Mouse (Mus musculus) neural tube, embryonic 14.5 days (tissue): ENCODE data around the gene Arhgef39. TPM values are rescaled to one million over a fixed set of nuclear protein-coding genes. Genes with fewer than 3 reads are reported as not detected.

Experiments
- ATAC-seq: fragments of 200-750 bp; cut with Nextera tagmentation; 2 replicates; pipeline ENCODE4 v1.8.0; 2017; ENCODE audit warnings: low read depth, mild to moderate bottlenecking, moderate TSS enrichment, moderate library complexity
- H3K27ac ChIP-seq: fragments of 300-500 bp; sonication (generic); 2 replicates; pipeline ENCODE4 v1.5.1; 2014; ENCODE audit warnings: low read depth, mild to moderate bottlenecking, control low read depth, low read length, moderate library complexity, mixed read lengths
- H3K27me3 ChIP-seq: fragments of 300-500 bp; sonication (generic); 2 replicates; pipeline ENCODE4 v1.6.1; 2014; ENCODE audit warnings: low read length; ENCODE audit not compliant: control insufficient read depth, insufficient read depth
- H3K36me3 ChIP-seq: fragments of 300-500 bp; sonication (generic); 2 replicates; pipeline ENCODE4 v1.6.1; 2014; ENCODE audit warnings: low read length, mixed read lengths; ENCODE audit not compliant: control insufficient read depth, insufficient read depth
- H3K4me1 ChIP-seq: fragments of 300-500 bp; sonication (generic); 2 replicates; pipeline ENCODE4 v1.6.1; 2014; ENCODE audit warnings: low read length; ENCODE audit not compliant: control insufficient read depth, insufficient read depth
- H3K4me2 ChIP-seq: fragments of 300-500 bp; sonication (generic); 2 replicates; pipeline ENCODE4 v1.6.1; 2014; ENCODE audit warnings: mild to moderate bottlenecking, low read depth, low read length, control low read depth
- H3K4me3 ChIP-seq: fragments of 300-500 bp; sonication (generic); 2 replicates; pipeline ENCODE4 v1.5.1; 2014; ENCODE audit warnings: low read depth, low read length, control low read depth, mixed read lengths
- H3K9ac ChIP-seq: fragments of 300-500 bp; sonication (generic); replicated peaks from 2 replicates; pipeline ENCODE4 v1.6.1; 2014; ENCODE audit warnings: low read depth, mild to moderate bottlenecking, control low read depth, low read length, mixed read lengths
- H3K9me3 ChIP-seq: fragments of 300-500 bp; sonication (generic); 2 replicates; pipeline ENCODE4 v1.6.1; 2016; ENCODE audit warnings: low read length; ENCODE audit not compliant: control insufficient read depth
- WGBS: fragments of 180-500 bp; shearing (Covaris S2); extraction: QIAGEN DNeasy Blood & Tissue Kit; methylation state at CpG from one replicate; pipeline ENCODE4 v1.1.7; 2014; 5-methylcytosine and 5-hydroxymethylcytosine counted together
- polyA plus RNA-seq: library from polyadenylated mRNA; unstranded; fragments of >200 nt; fragmentation: Nextera tagmentation; extraction: Ambion mirVana; gene quantifications from 2 replicates; pipeline ENCODE4 v1.2.1, GENCODE M21; 2014

Gene Arhgef39
- polyA plus RNA-seq, 1 experiment from 2014 or later = 3.6 TPM

DNA sequence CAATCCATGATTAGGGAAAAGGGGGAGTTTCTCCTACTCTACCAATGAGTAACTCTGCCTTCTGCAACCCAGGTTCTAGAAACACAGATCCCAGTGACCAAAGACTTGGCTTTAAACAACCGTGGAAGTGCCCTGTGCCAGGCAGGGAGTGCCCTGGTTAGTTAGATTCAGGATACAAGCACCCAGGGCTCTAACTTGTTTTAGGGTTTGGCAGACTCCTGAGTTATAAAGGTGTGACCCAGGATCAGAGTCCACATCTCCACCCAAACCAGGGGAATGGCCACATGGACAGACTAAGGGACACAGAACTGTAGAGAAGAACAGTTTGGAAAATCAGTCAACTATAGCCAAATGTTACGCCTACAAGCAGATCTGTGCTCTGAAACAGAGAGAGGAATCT is 3.5 kb upstream of the Arhgef39 start:
- Histone ChIP-seq H3K4me2 (no peak overlapping the region), H3K9ac (no peak overlapping the region), H3K4me3 (no peak overlapping the region), H3K27ac (no peak overlapping the region), H3K9me3 (no peaks in the 10 kb centered on the region), H3K4me1 (no peaks in the 10 kb centered on the region), H3K36me3 (no peaks in the 10 kb centered on the region), H3K27me3 (no peaks in the 10 kb centered on the region; the same call in 1 of the 2 replicates)
- ATAC-seq = no peak
- 67% methylated on average over 2 of the region's 2 CpGs for WGBS

DNA sequence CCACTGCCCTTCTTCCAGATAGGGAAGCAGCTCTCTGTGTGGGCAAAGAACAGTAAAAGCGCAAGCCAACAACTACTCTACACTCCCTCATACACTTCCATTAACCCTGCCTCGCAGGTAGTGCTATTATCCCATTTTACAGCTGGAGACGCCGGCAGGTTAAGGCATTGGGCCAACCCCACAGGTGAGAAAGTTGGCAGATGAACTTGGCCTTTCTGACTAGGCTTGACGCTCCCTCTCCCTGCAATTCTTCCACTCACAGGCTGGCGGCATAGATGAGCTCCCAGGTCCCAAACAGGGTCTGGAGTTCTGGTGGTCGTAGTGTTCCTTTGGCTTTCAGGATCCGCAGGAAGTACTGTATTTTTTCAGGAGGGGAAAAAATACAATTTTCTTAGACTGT is 512 bp downstream of the Arhgef39 start:
- ATAC-seq = peak; percentile 13; the same call in 1 of the 2 replicates
- Histone ChIP-seq H3K9ac (no peak overlapping the region), H3K27ac (no peak overlapping the region), H3K9me3 (no peaks in the 10 kb centered on the region), H3K27me3 (no peaks in the 10 kb centered on the region), H3K36me3 (no peaks in the 10 kb centered on the region), H3K4me1 (peaks cover 10% of the 10 kb centered on the region), H3K4me3 (peak overlapping the region; percentile 37), H3K4me2 (peak overlapping the region; percentile 81)
- WGBS = 14% methylated on average over 8 of the region's 8 CpGs

DNA sequence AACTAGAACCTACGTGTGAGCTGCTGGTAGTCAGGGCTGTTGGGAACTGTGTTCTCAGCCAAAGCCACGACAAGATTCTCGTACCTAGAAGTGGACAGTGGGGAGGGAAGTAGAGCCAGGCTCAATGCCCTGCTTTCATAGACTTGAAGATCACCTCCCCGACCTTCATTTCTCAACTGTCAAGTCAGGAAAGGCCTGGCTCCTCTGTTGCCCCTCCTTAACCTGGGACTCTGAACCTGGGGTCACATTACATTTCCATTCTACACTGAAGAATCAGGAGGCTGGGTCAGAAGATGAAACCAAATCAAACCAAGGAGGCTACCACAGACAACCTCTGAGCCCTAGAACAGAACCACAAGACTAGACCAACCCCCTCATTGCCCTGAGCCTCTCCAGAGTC is 1.5 kb downstream of the Arhgef39 start:
- H3K9ac ChIP-seq = no peak overlapping the region
- H3K27me3 ChIP-seq = no peaks in the 10 kb centered on the region
- no peaks in the 10 kb centered on the region for H3K36me3 ChIP-seq
- no peaks in the 10 kb centered on the region for H3K9me3 ChIP-seq
- H3K4me1 ChIP-seq = peaks cover 10% of the 10 kb centered on the region
- WGBS = 89% methylated on average over 4 of the region's 4 CpGs
- no peak for ATAC-seq
- H3K4me3 ChIP-seq = no peak overlapping the region
- H3K27ac ChIP-seq = no peak overlapping the region
- H3K4me2 ChIP-seq = no peak overlapping the region

DNA sequence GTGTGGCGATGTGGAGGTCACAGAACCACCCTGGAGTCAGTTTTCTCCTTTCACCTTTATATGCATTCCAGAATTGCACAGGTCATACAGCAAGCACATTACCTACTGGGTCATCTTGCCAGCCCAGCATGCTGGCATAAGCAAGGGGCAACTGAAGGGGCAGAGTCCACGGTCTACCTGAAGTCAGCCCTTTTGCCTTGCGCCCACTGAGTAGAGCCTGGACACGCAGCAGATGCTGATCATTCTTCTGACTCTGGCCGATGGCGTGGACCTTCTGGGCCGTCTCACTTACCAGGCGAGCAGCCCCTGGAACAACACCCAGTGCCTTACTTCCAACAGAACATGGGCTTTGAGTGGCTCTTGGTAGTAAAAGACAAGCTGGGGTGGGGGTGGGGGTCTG is 2.1 kb downstream of the Arhgef39 start:
- H3K9ac ChIP-seq = no peak overlapping the region
- H3K9me3 ChIP-seq = no peaks in the 10 kb centered on the region
- no peak overlapping the region for H3K4me3 ChIP-seq
- ATAC-seq = no peak
- H3K27me3 ChIP-seq = no peaks in the 10 kb centered on the region
- peaks cover 10% of the 10 kb centered on the region for H3K4me1 ChIP-seq
- no peak overlapping the region for H3K4me2 ChIP-seq
- 95% methylated on average over 8 of the region's 8 CpGs for WGBS
- H3K36me3 ChIP-seq = no peaks in the 10 kb centered on the region
- H3K27ac ChIP-seq = no peak overlapping the region

DNA sequence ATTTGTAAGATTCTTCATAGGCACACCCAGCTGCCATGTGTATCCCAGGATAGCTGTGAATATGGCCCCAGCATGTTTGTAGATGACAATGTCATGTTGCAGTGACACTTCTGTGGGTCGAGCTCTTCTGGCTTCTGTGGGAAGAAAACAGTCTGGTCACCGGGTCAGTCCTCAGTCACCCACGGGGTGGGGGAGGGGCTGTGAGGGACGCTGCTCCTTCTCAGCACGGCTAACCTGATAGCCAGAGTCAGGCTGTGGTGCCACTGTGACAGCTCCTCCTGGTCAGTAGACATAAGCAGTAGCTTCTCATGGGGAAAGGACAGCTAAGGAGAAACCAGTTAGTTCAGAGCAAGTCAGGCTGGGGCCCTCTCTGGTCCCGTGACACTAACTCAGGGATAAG is 2.9 kb downstream of the Arhgef39 start:
- no peak overlapping the region for H3K9ac ChIP-seq

DNA sequence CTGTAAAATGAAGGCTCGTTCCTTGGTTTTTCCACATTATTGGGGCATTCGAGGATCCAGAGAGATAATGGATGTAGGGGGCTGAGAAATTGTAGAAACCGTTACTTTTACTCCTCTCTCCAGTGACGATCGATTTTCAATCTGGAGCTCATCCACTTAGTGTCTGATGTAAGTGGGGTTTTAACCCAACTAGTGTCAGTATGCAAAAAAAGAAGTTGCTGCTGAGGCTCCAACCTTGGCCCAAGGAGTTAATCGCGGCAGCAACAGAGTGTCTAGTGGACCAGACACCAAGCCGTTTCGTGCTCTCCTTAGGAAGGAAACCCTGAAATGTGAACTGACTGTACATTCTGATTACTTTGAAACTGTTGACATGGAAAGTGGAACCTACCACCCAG is 5.7 kb downstream of the Arhgef39 start:
- Histone ChIP-seq H3K9me3 (no peaks in the 10 kb centered on the region), H3K4me2 (peak overlapping the region; percentile 51), H3K27ac (peak overlapping the region; percentile 86), H3K27me3 (no peaks in the 10 kb centered on the region), H3K9ac (peak overlapping the region; percentile 86; the same call in 1 of the 2 replicates), H3K36me3 (no peaks in the 10 kb centered on the region), H3K4me1 (peaks cover 10% of the 10 kb centered on the region), H3K4me3 (peak overlapping the region; percentile 71)
- ATAC-seq = no peak
- WGBS = 2% methylated on average over 9 of the region's 9 CpGs

More for the DNA sequence above, 2.9 kb downstream of the Arhgef39 start:
- WGBS = 66% methylated on average over 6 of the region's 6 CpGs
- Histone ChIP-seq H3K27me3 (no peaks in the 10 kb centered on the region), H3K4me3 (no peak overlapping the region), H3K27ac (no peak overlapping the region), H3K4me1 (peaks cover 10% of the 10 kb centered on the region), H3K4me2 (no peak overlapping the region), H3K9me3 (no peaks in the 10 kb centered on the region), H3K36me3 (no peaks in the 10 kb centered on the region)
- no peak for ATAC-seq

DNA sequence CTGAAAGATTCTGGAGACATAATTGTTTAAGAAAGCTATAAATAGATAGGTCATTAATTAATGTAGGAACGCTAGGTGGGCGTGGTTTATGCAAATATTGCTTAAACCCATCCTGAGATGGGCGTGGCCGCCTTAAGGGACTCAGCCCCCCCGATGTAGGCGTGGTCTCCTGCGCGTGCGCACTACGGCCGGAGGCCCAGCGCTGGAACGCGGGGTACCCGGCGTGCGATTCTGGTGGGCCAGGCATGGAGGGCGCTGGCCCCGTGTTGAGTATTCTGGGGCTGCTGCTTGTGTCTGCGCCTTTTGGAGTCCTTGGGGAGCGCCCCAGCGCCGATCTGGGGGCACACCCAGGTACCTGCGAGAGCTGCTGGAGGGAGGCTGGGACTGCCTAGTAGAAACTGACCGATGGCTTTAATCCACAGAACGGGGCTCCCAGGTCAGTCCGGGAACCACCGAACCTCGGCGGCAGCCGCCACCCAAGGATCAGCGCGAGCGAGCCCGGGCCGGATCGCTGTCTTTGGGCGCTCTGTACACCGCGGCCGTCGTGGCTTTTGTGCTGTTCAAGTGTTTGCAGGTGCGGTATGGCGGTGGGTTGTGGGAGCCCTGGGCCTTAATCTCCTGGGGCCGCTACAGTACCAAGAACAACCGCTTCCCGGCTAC is 6.2 kb downstream of the Arhgef39 start:
- no peaks in the 10 kb centered on the region for H3K27me3 ChIP-seq
- peak overlapping the region; percentile 86 for H3K27ac ChIP-seq
- peak overlapping the region; percentile 51 for H3K4me2 ChIP-seq
- H3K4me3 ChIP-seq = peak overlapping the region; percentile 71
- peaks cover 10% of the 10 kb centered on the region for H3K4me1 ChIP-seq
- WGBS = under 1% methylated on average over 47 of the region's 47 CpGs
- peak overlapping the region; percentile 86 for H3K9ac ChIP-seq
- peak; percentile 92 for ATAC-seq
- H3K9me3 ChIP-seq = no peaks in the 10 kb centered on the region
- H3K36me3 ChIP-seq = no peaks in the 10 kb centered on the region

DNA sequence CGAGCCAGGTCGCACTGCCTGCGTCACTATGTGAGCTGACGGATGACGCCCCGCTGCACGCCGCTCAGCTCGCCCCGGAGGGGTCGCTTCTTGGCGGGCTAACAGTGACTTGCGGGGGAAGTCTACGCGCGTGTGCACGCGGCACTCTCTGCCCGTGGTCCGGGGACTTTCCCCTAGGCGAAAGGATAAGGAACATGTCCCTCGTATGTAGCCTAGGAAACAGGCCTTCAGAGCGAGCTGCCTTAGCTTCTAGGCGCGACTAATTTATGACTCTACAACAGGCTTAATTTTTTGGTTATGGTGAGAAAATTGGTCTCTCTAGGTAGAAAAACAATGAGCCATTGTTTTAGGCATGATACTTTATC is 6.7 kb downstream of the Arhgef39 start, which contains the start of gene Ccdc107:
Gene Ccdc107, plus strand, starts transcription at position 80 of the 365 bp plus-strand sequence.
- no peaks in the 10 kb centered on the region for H3K27me3 ChIP-seq
- peak within 1 kb of the TSS; percentile 71 for H3K4me3 ChIP-seq
- peak within 1 kb of the TSS; percentile 86 for H3K27ac ChIP-seq
- H3K9me3 ChIP-seq = no peaks in the 10 kb centered on the region
- WGBS = under 1% methylated on average over 25 of the region's 25 CpGs
- peaks cover 10% of the 10 kb centered on the region for H3K4me1 ChIP-seq
- peak; percentile 98 for ATAC-seq
- peak within 1 kb of the TSS; percentile 86 for H3K9ac ChIP-seq
- H3K36me3 ChIP-seq = no peaks in the 10 kb centered on the region
- peak within 1 kb of the TSS; percentile 51 for H3K4me2 ChIP-seq

DNA sequence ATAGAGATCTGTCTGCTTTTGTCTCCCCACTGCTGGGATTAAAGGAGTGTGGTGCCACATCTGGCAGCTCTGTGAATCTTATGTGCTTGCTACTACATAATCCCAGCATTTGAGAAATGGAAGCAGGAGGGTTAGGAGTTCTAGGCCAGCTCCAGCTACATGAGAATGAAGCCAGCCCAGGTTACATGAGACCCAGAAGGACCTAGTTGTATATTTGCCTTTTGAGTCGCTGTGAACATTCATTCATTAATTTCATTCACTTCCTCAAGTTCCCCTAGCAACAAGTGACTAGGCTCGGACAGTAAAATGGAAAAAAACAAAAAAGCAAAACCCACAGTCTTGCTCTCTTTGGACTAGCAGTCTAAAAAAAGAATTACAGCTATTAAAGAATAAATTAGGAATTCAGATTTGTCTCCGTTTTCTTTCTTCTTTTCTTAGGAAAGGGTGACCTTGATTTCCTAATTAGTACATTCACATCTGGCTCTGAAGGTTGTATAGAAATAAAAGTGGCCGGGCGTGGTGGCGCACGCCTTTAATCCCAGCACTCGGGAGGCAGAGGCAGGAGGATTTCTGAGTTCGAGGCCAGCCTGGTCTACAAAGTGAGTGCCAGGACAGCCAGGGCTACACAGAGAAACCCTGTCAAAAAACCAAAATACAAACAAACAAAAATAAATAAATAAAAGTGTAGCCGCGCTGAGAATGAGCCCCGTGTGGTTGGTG is 7.2 kb downstream of the Arhgef39 start:
- peak overlapping the region; percentile 86 for H3K27ac ChIP-seq
- no peak for ATAC-seq
- WGBS = 34% methylated on average over 12 of the region's 12 CpGs
- no peak overlapping the region for H3K9ac ChIP-seq
- H3K4me1 ChIP-seq = peaks cover 10% of the 10 kb centered on the region
- H3K27me3 ChIP-seq = no peaks in the 10 kb centered on the region
- peak overlapping the region; percentile 35 for H3K4me2 ChIP-seq
- no peaks in the 10 kb centered on the region for H3K36me3 ChIP-seq
- H3K4me3 ChIP-seq = peak overlapping the region; percentile 71
- H3K9me3 ChIP-seq = no peaks in the 10 kb centered on the region
